ENCODE assay signal across 8 mouse cellular contexts in the genomic region with DNA sequence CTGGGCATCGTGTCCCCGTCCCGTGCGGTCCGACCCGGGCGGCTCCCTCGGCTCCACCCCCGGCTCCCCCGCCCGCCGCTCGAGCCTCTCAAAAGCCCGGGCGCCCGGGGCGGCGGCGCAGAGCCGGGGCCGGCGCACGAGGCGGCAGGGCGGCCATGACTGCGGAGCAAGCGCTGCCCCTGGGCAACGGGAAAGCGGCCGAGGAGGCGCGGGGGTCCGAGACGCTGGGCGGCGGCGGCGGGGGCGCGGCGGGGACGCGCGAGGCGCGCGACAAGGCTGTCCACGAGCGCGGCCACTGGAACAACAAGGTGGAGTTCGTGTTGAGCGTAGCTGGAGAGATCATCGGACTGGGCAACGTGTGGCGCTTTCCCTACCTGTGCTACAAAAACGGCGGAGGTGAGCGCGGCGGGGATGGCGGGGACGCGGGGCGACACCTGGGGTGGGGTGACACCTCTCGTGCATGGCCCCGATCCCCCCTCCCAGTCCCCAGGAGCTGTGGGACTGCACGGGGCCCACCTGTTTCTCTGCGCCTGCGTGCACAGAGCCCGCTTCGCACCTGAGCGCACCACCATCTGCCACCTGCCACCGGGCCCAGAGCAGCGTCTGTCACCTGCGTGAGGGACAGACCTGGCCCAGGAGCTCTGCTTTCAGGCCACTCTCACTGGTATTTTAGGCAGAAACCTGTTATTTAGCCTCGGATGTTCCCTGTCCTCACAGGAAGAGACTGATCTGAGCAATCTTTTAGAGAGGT. TPM values are rescaled to one million over a fixed set of nuclear protein-coding genes. Genes with fewer than 3 reads are reported as not detected.
DNase-seq lines count a peak whose midpoint lies in the region; ATAC-seq and TF ChIP-seq lines count a peak whose summit lies in the region.

A gene (plus strand): TSS at position 120 of the 751 bp plus-strand sequence.

- WGBS in lung, embryonic 14.5 days: 4% methylated on average over 75 of the region's 76 CpGs
- 3% methylated on average over 70 of the region's 76 CpGs for WGBS in hindbrain, embryonic 11.5 days
- WGBS in liver, embryonic 13.5 days (ENCODE audit: insufficient replicate concordance): 7% methylated on average over 76 of the region's 76 CpGs
- WGBS in stomach, postnatal 0 days: 6% methylated on average over 47 of the region's 76 CpGs

- peak within 1 kb of the TSS; percentile 35 for H3K4me3 ChIP-seq in lung, embryonic 14.5 days (ENCODE audit: low read depth, low read length)
- peak within 1 kb of the TSS; percentile 49 for H3K4me3 ChIP-seq in hindbrain, embryonic 11.5 days (ENCODE audit: low read depth, low read length)
- 0 out of 2 replicates have a peak within 1 kb of the TSS, but pooled peaks have one; percentile 8 for H3K4me3 ChIP-seq in liver, embryonic 13.5 days (replicated peaks)
- H3K4me3 ChIP-seq in stomach, postnatal 0 days (ENCODE audit: low read depth, low read length): peak within 1 kb of the TSS; percentile 35

- ATAC-seq in cerebellum, adult (ENCODE audit: insufficient number of reproducible peaks, low FRiP score, low TSS enrichment): no peak
- ATAC-seq in lung, embryonic 14.5 days (ENCODE audit: insufficient read depth): no peak
- ATAC-seq in hindbrain, embryonic 11.5 days (ENCODE audit: low FRiP score): no peak
- ATAC-seq in liver, embryonic 13.5 days (ENCODE audit: low read depth): no peak
- no peak for ATAC-seq in stomach, postnatal 0 days (ENCODE audit: low FRiP score, low TSS enrichment)

- peaks cover 36% of the 10 kb centered on the region for H3K27me3 ChIP-seq in lung, embryonic 14.5 days (ENCODE audit: insufficient read depth, low read length)
- H3K27me3 ChIP-seq in hindbrain, embryonic 11.5 days (ENCODE audit: control insufficient read depth, insufficient read depth, low read length): peaks cover 22% of the 10 kb centered on the region
- H3K27me3 ChIP-seq in liver, embryonic 13.5 days: peaks cover 48% of the 10 kb centered on the region
- H3K27me3 ChIP-seq in stomach, postnatal 0 days (ENCODE audit: control insufficient read depth, insufficient read depth, low read length): no peaks in the 10 kb centered on the region; the same call in 1 of the 2 replicates

- H3K9ac ChIP-seq in lung, embryonic 14.5 days: no peak within 1 kb of the TSS
- peak within 1 kb of the TSS; percentile 65 for H3K9ac ChIP-seq in hindbrain, embryonic 11.5 days (ENCODE audit: low read depth, low read length)
- no peak within 1 kb of the TSS for H3K9ac ChIP-seq in liver, embryonic 13.5 days
- H3K9ac ChIP-seq in stomach, postnatal 0 days (ENCODE audit: low read length): no peak within 1 kb of the TSS

- no peaks in the 10 kb centered on the region for H3K9me3 ChIP-seq in lung, embryonic 14.5 days (ENCODE audit: low read depth, low read length)
- H3K9me3 ChIP-seq in hindbrain, embryonic 11.5 days (ENCODE audit: control insufficient read depth, low read length): no peaks in the 10 kb centered on the region
- no peaks in the 10 kb centered on the region for H3K9me3 ChIP-seq in liver, embryonic 13.5 days (replicated peaks)
- no peaks in the 10 kb centered on the region for H3K9me3 ChIP-seq in stomach, postnatal 0 days (ENCODE audit: control insufficient read depth, low read length)

- H3K27ac ChIP-seq in lung, embryonic 14.5 days (ENCODE audit: low read depth): no peak within 1 kb of the TSS
- no peak within 1 kb of the TSS for H3K27ac ChIP-seq in hindbrain, embryonic 11.5 days (ENCODE audit: low read depth, low read length)
- H3K27ac ChIP-seq in liver, embryonic 13.5 days: no peak within 1 kb of the TSS
- H3K27ac ChIP-seq in stomach, postnatal 0 days (replicated peaks): no peak within 1 kb of the TSS

- H3K36me3 ChIP-seq in lung, embryonic 14.5 days (ENCODE audit: insufficient read depth): no peaks in the 10 kb centered on the region
- H3K36me3 ChIP-seq in hindbrain, embryonic 11.5 days (ENCODE audit: control insufficient read depth, insufficient read depth, low read length): no peaks in the 10 kb centered on the region
- H3K36me3 ChIP-seq in liver, embryonic 13.5 days: no peaks in the 10 kb centered on the region
- no peaks in the 10 kb centered on the region for H3K36me3 ChIP-seq in stomach, postnatal 0 days (ENCODE audit: control insufficient read depth, insufficient read depth, low read length)

- peak within 1 kb of the TSS; percentile 64 for H3K4me2 ChIP-seq in lung, embryonic 14.5 days
- peak within 1 kb of the TSS; percentile 94 for H3K4me2 ChIP-seq in hindbrain, embryonic 11.5 days (replicated peaks; ENCODE audit: low read depth, low read length)
- H3K4me2 ChIP-seq in liver, embryonic 13.5 days: peak within 1 kb of the TSS; percentile 41
- peak within 1 kb of the TSS; percentile 57 for H3K4me2 ChIP-seq in stomach, postnatal 0 days (replicated peaks; ENCODE audit: low read depth)

- peak; percentile 6 for DNase-seq in cerebellum, adult 11 months
- DNase-seq in lung, embryonic 14.5 days: peak; percentile 5
- DNase-seq in lung, postnatal 10 days: no peak
- peak; percentile 60 for DNase-seq in hindbrain, embryonic 11.5 days (ENCODE audit: low spot score)
- DNase-seq in liver, embryonic 13.5 days: no peak
- DNase-seq in stomach, postnatal 0 days (ENCODE audit: low spot score): no peak
- DNase-seq in lung, postnatal 25 days (ENCODE audit: low spot score): no peak

- TF ChIP-seq CTCF in lung, embryonic 14.5 days (IDR thresholded peaks at IDR 0.05; ENCODE audit: low read depth): no peak
- TF ChIP-seq CTCF in stomach, postnatal 0 days (IDR thresholded peaks at IDR 0.05; ENCODE audit: low read depth): no peak

- TF ChIP-seq EP300 in stomach, postnatal 0 days (optimal IDR thresholded peaks at IDR 0.05): no peak

- H3K4me1 ChIP-seq in lung, embryonic 14.5 days (ENCODE audit: insufficient read depth): no peaks in the 10 kb centered on the region
- H3K4me1 ChIP-seq in hindbrain, embryonic 11.5 days (replicated peaks; ENCODE audit: control insufficient read depth, insufficient read depth, low read length): peaks cover 4% of the 10 kb centered on the region; the same call in 1 of the 2 replicates
- no peaks in the 10 kb centered on the region for H3K4me1 ChIP-seq in liver, embryonic 13.5 days (replicated peaks)
- H3K4me1 ChIP-seq in stomach, postnatal 0 days (replicated peaks; ENCODE audit: control insufficient read depth, insufficient read depth): no peaks in the 10 kb centered on the region

RNA-seq across cellular contexts. Expression of the gene that starts here (rescaled TPM):
- 0.07 TPM in 1 of 2 replicates, not detected in the other for polyA plus RNA-seq in lung, embryonic 14.5 days (2014; fragmentation: Nextera tagmentation; extraction: Ambion mirVana)
- 0.73 and 0.91 TPM in 2 replicates for polyA plus RNA-seq in hindbrain, embryonic 11.5 days (2014; fragmentation: Nextera tagmentation; extraction: Ambion mirVana)
- polyA plus RNA-seq in liver, embryonic 13.5 days (2015; fragmentation: Nextera tagmentation; extraction: Ambion mirVana): 0.07 and 0.14 TPM in 2 replicates
- polyA plus RNA-seq in stomach, postnatal 0 days (2015; fragmentation: Nextera tagmentation; extraction: Ambion mirVana): 0.35 TPM in 2 replicates

Comparison
In these comparisons a context has a peak if more than half of its experiments do, and no peak if none do; other contexts are left out.
1. Peak in DNase-seq, H3K4me3 ChIP-seq and H3K4me2 ChIP-seq in lung, embryonic 14.5 days; RNA of the gene not detected or under 1 TPM.
2. Peak in DNase-seq, H3K4me3 ChIP-seq, H3K9ac ChIP-seq and H3K4me2 ChIP-seq in hindbrain, embryonic 11.5 days; RNA of the gene not detected or under 1 TPM.
3. H3K4me2 ChIP-seq: peak in every context shown above with its lines; median percentile 94 in hindbrain, embryonic 11.5 days; 64 in lung, embryonic 14.5 days; 57 in stomach, postnatal 0 days; 41 in liver, embryonic 13.5 days.